Mouse (Mus musculus) left cerebral cortex, adult 8-10 months (tissue): ENCODE measurements at regions not wholly inside any gene's neighbourhood (a gene's known extent, or its start where the extent isn't known, plus 50 kb on each side); places are given as distances from the start of the nearest gene placed in this dataset.
A peak's percentile ranks its signal among the peaks of the same experiment; 100 is the strongest.

Experiments used
- DNase-seq, 2 experiments: peaks; one replicate each; pipeline ENCODE4 v3.0.0; 2022; ENCODE audit warnings: low spot score in 2 of 2

- DNase-seq = no peak
Measured at GRCm38 (mm10) chr4:120339371-120339770, 52.2 kb upstream of the Foxo6 start.

DNA sequence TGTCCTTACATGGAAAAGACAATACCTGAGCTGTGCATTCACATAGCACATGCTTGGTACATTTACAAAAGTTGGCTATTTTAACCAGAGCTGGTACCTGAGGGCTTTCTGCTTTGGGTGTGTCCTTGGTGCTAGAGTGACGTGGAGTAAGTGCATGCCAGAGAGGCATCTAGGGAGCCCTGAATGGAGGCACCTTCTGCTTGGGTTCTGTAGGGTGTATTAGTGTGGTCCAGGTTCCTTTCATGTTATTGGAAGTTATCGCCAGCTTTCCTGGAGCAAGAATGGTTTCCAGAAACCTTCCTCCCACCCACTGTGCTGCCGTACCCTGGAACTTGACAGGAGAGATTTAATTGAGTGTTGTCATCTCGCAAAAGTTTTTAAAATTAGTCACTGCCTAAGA is 53.5 kb upstream of the Foxo6 start:
- no peak for DNase-seq

DNA sequence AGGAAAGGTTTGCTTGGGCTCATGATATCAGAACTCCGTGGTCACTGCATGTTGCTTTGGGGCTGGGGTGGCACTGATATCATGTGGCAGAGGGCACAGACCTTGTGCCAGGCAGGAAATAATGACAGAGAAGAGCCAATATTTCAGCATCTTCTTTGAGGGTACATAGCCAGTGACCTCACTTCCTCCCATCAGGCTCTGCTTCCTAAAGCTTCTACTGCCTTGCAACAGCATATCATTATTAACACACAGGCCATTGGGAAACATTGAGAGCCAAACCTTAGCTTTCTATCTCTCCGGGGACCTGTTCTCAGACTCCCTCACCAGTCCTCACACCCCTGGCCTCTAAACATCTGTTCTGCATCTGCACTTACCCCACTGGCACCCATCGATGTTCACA is 54.8 kb upstream of the Foxo6 start:
- DNase-seq = no peak

DNA sequence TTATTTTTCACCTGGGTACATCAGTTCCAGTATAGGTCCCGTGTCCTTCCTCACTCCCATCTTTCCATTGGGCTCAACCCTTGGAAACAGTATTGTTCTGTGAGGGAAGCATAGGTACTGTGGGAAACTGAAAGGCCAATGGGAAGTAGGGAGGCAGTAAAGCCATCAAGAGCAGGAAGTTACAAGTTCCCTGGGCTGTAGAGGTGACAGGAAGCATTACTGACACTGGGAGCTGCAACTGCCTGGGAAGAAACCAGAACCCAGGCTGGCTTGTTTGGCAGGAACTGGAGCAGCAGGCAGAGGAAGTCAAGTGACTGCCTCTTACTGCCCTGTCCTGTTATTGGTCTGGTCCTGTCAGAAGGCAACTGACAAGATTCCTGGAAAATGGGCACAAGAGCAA is 55.5 kb upstream of the Foxo6 start:
- DNase-seq = no peak

- no peak for DNase-seq
Measured at GRCm38 (mm10) chr4:120345676-120346465, 58.7 kb upstream of the Foxo6 start.

DNA sequence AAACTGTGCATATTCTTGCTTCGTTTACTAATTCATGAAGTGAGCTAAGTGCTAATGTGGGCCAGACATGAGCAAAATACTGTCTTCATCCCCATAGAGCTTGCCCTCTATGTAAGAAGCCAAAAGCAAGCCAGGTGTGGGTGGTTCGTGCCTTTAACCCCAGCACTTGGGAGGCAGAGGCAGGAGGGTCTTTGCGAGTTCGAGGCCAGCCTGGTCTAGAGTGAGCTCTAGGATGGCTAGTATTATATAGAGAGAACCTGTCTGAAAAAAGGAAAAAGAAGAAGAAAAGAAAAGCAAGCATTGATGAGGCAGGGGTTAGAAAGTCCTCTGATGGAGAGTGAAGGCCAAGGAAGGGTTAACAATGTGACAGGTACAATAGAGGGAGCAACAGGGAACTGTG is 55.2 kb upstream of the Scmh1 start:
- no peak for DNase-seq

GRCm38 (mm10) chr4:120353784-120354183 is 51.3 kb upstream of the Scmh1 start:
- DNase-seq = peak in 1 of 2 experiments; percentile 28
